Mouse (Mus musculus) urinary bladder, postnatal 10 days (tissue): ENCODE measurements around the gene Txnrd2.

Source experiments
- DNase-seq: peaks from one replicate; pipeline ENCODE4 v3.0.0; 2022; ENCODE audit warnings: low spot score

The Txnrd2 gene

DNA sequence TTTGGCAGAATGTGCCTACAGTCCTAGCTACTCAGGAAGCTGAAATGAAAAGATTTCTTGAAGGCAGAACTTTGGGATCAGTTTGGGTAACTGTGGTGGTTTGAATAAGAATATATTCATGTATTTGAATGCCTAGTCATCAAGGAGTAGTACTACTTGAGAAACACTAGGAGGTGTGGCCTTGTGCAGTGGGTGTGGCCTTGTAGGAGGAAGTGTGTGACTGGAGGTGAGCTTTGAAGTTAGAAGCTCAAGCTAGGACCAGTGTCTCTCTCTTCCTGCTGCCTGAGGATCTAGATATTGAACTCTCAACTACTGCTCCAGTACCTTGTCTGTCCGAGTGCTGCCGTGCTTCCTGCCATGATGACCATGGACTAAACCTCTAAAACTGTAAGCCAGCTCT, 59.9 kb downstream of the Txnrd2 start:
- no peak for DNase-seq

DNA sequence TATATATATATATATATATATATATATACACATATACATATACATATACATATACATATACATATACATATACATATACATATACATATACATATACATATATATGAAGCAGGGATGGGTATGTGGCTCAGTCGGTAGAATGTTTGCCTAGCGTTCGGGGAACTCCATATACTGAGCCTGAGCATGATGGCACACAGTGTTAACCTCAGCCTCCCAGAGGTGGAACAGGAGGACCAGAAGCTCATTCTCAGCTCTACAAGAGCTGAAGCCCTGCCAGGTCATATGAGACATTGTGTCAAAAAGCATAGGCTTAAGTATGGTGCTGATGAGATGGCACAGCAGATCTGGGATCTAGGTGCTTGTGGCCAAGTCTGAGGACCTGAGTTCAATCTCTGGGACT, 64.1 kb downstream of the Txnrd2 start:
- DNase-seq, result no peak

DNA sequence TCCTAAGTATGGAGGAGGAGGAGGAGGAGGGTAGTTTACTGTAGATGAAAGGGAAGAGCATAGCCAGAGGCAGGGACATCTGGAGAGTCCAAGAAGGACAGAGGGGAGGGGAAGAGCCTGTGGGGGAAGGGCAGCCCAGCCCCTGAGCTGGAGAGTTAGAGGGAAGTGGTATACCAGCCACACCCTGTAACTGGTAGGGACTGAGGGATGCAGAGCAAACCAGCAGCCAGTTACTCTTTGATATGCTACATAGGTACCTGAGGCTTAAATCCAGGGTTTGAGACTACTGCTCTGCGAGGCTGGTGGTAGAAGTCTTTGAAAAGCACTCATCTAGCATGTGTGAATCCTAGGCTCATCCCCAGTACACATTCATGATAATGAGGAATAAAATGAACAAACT, 64.7 kb downstream of the Txnrd2 start:
- no peak for DNase-seq

DNA sequence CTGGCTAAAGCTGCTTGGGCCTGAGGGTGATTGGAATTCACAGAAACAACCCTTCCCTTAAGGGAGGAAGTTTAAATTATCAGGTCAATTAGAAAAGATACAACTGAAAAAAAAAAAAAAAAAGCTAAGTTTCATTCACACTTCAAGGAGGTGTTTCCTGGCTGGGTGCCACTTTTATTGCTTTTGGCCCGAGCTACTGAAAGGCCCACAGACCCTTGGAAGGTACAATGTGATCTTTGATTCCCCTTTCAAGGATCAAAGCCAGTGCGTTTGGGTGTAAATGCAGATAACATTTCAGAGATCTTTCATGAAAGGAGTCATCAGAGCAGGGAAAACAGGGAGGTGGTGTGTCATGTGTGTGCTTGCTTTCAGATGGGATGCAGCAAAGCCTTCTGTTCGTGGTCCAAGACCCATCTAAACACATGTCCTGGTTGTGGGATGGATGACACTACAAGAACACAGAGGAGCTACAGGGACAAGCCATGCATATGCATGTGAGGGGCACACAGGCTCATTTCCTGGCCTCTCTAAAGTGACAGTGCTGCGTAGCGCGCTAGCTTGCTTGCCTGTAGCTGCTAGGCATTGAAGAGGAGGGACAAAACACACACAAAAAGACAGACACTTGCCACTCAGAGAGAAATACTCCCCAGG, 71.8 kb downstream of the Txnrd2 start:
- no peak for DNase-seq

DNA sequence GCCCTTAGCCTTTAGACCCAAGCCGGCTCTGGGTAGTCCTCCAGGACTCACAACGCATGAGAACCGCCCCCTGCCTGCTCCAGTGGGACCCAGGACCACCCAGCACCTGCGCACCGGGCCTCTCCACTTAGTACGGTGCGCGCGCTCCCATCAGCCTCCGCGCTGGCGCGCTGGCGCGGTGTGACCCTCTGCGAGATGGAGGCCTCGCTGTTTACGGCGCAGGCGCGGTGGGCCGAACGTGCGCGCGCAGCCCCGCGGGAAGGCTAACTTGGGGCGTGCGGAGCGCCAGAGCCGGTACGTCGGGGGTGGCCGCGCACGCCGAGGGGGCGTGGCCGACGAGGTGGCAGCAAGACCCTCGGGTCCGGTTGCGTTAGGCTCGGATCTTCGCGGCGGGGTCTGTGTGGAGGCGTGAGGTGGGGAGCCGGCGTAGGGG, 72.4 kb downstream of the Txnrd2 start, which contains the start of the genes Gnb1l and Rtl10:
Gnb1l (plus strand) TSS at position 156 of the 433 bp plus-strand sequence.
Rtl10 (plus strand) TSS at position 344 of the 433 bp plus-strand sequence.
- DNase-seq, result peak; percentile 82

DNA sequence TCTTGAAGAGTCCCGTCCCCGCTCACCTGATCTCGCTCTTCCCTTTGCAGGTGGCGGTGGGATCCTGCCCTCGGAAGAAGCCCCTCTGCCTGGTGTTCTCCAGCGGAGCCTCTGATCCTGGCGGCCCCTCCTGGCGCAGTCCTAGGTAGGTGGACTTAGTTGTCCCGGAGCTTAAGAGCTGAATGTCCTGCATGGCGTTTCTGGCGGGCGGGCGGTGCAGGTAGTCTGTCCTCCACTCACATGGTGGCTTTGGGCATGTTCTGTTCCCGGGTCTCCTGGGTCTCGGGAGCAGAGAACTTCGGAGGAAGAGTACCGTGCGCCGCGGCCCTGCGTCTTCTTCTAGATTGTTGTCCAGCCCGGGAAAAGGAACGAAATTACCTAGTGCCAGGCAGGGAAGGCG, 72.8 kb downstream of the Txnrd2 start:
- no peak for DNase-seq

DNA sequence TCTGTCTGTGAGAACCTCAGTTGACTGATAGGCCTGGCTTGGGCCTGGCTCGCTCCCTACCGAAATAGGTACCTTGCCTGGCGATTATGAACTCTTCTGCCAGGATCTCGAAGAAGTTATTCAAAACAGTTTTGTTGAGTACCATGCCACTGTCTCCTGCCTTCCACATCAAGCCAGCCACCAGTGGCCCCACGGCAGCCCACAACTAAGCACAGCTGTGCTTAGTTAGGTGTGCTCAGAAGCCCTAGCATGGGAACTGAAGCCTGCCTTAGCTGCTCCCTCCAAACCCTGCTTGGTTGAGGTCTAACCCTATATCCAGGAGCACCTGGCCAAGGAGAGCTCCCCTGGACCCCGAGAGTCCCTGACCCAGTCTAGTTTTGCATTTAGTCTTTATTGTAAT, 75.3 kb downstream of the Txnrd2 start:
- no peak for DNase-seq

DNA sequence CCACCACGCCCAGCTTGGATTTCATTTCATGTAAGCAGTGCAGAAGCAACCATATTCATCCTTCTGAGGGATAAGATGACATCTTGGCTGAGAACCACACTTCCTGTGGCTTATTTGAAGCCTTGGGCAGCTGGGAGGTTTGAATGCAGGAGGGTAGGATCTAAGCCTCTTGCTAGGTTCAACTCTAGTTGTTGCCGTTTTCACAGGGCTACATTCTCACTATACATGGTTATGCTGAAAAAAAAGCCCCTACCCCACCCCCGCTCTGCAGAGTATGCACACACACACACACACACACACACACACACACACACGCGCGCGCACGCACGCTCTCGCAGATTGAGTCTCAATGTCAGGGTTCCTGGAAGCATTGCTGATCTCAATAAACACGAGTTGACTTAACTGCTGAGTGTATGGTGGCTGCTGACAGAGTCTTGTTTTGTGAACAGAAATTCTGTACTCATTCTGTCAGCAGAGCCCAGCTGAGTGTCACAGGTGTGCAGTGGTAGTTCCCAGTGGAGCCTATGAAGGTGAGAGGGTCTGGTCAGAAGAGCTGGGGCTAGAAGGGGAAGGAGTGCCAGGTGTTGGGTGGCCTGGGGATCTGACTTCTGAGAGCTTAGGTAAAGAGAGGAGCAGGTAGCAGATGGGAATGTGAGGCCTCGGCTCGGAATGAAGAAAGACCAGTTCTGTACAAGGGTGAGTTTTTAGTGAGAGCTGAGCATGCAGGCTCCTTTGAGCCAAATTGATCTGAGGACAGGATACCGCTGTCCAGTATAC, 77.6 kb downstream of the Txnrd2 start:
- no peak for DNase-seq

DNA sequence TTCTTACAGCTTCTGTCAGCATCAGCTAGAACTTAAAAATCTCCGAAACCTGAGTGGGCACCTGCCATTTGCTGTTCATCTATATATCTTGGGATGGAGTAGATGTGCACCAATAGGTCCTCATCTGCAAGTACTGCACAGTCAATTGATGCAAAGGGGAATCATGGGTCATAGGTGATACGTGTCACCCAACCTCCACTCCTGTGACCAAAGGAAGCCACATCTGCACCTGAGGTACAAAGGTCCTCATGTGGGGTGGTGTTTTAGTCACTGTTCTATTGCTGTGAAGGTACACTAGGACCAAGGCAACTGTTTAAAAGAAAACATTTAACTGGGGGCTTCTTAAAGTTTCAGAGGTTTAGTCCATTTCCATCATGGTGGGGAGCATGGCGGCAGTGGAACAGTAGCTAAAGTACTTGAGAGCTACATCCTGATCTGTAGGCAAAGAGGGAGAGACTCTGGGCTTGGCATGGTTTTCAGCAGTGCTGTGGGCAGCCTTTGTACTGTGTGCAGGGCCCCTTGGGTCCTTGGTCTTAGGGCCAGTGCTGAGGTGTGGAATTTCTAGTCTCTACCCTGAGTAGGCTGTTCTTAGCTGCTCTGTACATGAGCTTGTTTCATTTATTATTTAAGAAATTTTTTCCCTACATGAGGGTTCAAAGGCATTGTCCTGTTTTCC, 80.5 kb downstream of the Txnrd2 start:
- no peak for DNase-seq

DNA sequence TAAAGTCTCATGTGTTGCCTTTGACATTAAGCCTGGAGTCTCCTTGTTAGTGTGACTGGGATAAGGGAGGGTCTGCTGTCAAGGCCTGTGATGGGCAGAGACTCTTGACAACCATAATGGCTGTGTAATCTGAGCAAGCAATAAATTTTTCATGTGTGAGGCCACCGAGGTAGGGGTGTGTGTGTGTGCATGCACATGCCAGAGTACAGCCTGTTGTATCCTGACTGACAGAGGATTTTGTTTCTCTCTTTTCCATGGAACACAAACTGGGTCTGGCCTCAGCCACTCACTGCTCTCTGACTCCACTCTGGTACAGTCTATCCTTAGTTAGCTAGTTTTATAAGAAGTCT, 81.0 kb downstream of the Txnrd2 start:
- no peak for DNase-seq

DNA sequence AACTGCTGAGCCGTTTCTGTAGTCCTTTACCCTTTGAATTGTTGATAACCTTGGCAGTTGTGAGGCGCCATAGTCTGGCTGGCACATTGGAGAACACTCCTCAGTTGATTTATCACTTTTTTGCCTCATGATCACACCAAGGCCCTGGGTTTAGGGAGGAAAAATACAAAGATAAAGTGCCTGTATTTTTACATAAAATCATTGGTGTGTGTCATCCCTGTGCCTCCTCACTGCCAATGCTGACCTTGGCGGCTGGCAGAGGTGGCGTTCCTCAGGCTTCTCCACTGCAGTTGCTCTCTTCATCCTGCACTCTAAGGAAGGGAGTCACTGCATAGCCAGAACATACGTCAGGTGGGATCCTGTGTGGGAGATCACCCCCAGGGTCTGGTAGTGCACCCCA, 85.6 kb downstream of the Txnrd2 start:
- DNase-seq, result no peak

DNA sequence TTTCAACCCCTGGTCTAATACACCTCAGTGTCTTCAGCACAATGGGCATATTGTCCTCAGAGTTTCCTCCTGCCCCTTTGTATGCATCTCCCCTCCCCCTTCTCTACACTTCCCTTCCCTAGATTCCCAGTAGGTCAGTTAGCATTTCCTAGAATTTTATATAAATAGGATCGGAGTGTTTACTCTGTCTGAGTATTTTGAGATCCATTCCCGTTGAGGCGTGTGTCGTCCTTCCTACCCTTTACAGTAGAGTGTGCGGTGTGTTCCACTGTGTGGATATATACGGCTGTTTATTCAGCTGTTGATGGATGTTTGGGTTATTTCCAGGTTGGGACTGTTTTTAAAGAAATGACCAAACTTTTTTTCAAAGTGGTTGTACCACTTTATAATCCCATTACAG, 87.3 kb downstream of the Txnrd2 start:
- DNase-seq, result no peak

DNA sequence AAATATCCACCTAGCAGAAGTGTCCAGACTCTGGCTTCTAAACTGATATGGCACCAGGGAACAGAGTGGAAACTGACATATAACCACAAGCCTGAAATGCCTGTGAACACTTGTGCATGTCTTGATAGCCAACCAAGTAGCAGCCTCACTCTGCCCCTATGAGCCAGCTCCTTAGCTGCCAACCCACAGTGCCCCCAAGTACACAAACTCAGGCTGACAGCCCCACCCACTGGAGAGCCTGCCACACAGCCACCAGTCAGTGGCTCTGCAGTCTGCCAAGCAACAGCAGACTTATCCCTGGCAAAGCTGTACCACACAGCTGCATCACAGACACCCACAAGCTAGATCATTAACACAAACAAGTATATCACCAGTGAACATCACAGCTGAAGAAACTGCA, 91.9 kb downstream of the Txnrd2 start:
- no peak for DNase-seq

DNA sequence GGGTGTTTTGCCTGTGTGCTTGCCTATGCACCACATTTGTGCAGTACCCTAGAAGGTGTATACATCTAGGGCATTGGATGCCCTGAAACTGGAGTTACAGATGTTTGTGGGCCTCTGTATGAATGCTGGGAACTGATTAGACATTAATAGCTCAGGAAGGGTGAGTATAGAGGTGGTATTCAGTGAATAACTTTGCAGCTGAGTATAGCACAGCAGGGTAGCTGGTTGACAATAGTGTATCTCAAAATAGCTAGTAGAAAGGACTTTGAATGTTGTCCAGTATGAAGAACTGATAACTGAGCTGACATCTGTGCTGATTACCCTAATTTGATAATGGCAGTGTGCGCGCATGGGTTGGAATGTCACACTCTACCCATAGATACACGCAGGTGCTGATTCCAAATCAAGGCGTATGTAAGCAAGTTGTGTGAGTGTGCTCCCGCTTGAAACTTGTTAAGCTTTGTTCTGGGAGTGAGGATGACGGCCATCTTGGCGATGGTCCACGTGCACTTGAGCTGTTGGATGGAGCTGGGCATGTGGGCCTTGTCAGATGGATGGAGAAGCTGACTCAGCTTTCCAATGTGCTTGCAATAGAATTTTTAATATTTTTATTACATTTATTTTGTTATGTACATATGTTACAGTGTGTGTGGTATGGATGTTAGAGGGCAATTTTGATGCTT, 97.5 kb downstream of the Txnrd2 start:
- no peak for DNase-seq

DNA sequence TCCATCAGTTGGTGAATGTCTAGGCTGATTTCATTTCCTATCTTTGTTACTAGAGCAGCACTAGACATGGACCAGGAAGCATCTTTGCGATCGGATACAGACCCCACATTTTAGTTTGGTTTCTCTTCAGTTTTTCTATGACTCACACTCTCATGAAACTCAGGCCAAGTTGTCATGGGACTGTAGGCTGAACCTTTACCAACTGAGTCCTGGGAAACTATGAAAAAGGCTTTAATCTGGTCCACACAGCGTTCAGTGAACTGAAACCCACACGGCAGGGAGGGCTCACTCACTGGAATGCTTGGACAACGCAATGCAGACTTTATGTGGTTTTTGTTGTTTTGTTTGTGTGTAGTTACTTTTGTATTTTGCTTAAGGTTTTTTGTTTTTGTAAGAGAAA, 102.5 kb downstream of the Txnrd2 start:
- no peak for DNase-seq
